Mouse (Mus musculus): ENCODE data around the gene 2310057M21Rik. TPM values are rescaled to one million over a fixed set of nuclear protein-coding genes. Genes with fewer than 3 reads are reported as not detected.

The 2310057M21Rik gene
- total and polyA plus RNA-seq, 3 experiments, result 16.7 to 33.0 TPM; not detected in 1

GRCm38 (mm10) chr7:131362615-131363300 lies at the start of gene 2310057M21Rik (continued):
- TF ChIP-seq ZMIZ1 (IDR thresholded peaks at IDR 0.05; ENCODE audit: low read depth, low read length), result peak; percentile 77; the same call in 1 of the 2 replicates
- TF ChIP-seq POLR2AphosphoS2 (IDR thresholded peaks at IDR 0.05; ENCODE audit: low read length), result peak; percentile 58
- TF ChIP-seq GABPA (IDR thresholded peaks at IDR 0.05; ENCODE audit: low read depth, low read length), result no peak
- no peak for TF ChIP-seq USF2 (IDR thresholded peaks at IDR 0.05; ENCODE audit: borderline replicate concordance in 1 of 2, insufficient read depth in 1 of 2, low read depth in 1 of 2, low read length in 2 of 2)

- no peak for TF ChIP-seq ZC3H11A (IDR thresholded peaks at IDR 0.05; ENCODE audit: low read depth, low read length)
- TF ChIP-seq RCOR1 (IDR thresholded peaks at IDR 0.05; ENCODE audit: low read depth, low read length), result no peak
- TF ChIP-seq SIN3A (IDR thresholded peaks at IDR 0.05; ENCODE audit: low read length), result no peak
- TF ChIP-seq MAZ (IDR thresholded peaks at IDR 0.05; ENCODE audit: low read depth, low read length), result no peak
- no peak for TF ChIP-seq POLR2A (IDR thresholded peaks at IDR 0.05; ENCODE audit: control insufficient read depth in 1 of 2, insufficient read depth in 1 of 2, low read depth in 1 of 2, low read length in 2 of 2, poor library complexity in 1 of 2)
- TF ChIP-seq E2F4 (IDR thresholded peaks at IDR 0.05; ENCODE audit: borderline replicate concordance, low read depth, low read length), result no peak
- TF ChIP-seq USF2 (IDR thresholded peaks at IDR 0.05; ENCODE audit: borderline replicate concordance in 1 of 2, insufficient read depth in 1 of 2, low read depth in 1 of 2, low read length in 2 of 2), result no peak
- no peak for TF ChIP-seq MAX (IDR thresholded peaks at IDR 0.05; ENCODE audit: low read length)
- no peak for TF ChIP-seq UBTF (IDR thresholded peaks at IDR 0.05; ENCODE audit: borderline replicate concordance, insufficient read depth, low read depth, low read length)
- no peak for TF ChIP-seq ZKSCAN1 (IDR thresholded peaks at IDR 0.05; ENCODE audit: low read depth, low read length)
- TF ChIP-seq NELFE (IDR thresholded peaks at IDR 0.05; ENCODE audit: low read depth, low read length), result no peak
- TF ChIP-seq ZMIZ1 (IDR thresholded peaks at IDR 0.05; ENCODE audit: low read depth, low read length), result no peak
- TF ChIP-seq JUND (IDR thresholded peaks at IDR 0.05; ENCODE audit: low read depth, low read length), result no peak
- no peak for TF ChIP-seq GATA1 (IDR thresholded peaks at IDR 0.05; ENCODE audit: low read depth, low read length)
- H3K9me3 ChIP-seq (replicated peaks; ENCODE audit: insufficient read depth, low read length), result no peaks in the 10 kb centered on the region
These were observed 49.3 kb upstream of the 2310057M21Rik start for GRCm38 (mm10) chr7:131411941-131412270.

More at GRCm38 (mm10) chr7:131411941-131412270, 49.3 kb upstream of the 2310057M21Rik start:
- Histone ChIP-seq H3K27me3 (ENCODE audit: control insufficient read depth in 1 of 2, insufficient read depth in 2 of 2, low read length in 2 of 2) (no peaks in the 10 kb centered on the region), H3K4me1 (ENCODE audit: control insufficient read depth in 1 of 2, insufficient read depth in 2 of 2, low read length in 2 of 2) (peaks cover 3 to 5% of the 10 kb centered on the region in 2 experiments), H3K9ac (ENCODE audit: control insufficient read depth, low read depth, low read length, poor library complexity, severe bottlenecking) (no peak overlapping the region), H3K79me2 (ENCODE audit: control insufficient read depth, insufficient read depth, low read length, poor library complexity) (peaks cover 13% of the 10 kb centered on the region), H3K4me3 (ENCODE audit: control insufficient read depth in 1 of 2, insufficient read depth in 1 of 2, low read depth in 2 of 2, low read length in 2 of 2) (no peak overlapping the region; a peak in 1 of 4 replicates), H3K36me3 (ENCODE audit: control insufficient read depth in 1 of 2, insufficient read depth in 2 of 2, low read length in 2 of 2) (peaks cover 0 to 17% of the 10 kb centered on the region in 2 experiments; a peak in 2 of 4 replicates), H3K27ac (ENCODE audit: control insufficient read depth, low read depth, low read length) (no peak overlapping the region)
- DNase-seq (ENCODE audit: low read depth, low spot score), result no peak
